ENCODE assay signal across 21 mouse cellular contexts in the genomic region with DNA sequence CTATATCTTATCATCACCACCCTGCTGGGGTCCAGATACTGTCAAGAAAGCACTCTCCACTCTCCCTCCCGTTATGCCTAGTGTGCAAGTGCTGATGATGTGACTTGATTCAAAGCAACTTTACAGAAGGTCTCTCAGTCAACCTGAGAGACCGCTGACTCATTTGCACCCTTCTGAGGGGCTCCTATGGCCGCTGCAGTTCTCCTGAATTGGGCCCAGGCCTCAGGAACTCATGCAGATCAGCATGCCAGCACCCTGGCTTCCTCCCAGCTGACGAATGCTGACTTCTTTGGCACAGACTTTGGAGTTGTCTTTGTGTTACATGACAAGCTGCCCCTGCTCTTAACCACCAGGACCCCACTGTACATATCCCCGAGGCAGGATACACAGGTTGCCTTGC. TPM values are rescaled to one million over a fixed set of nuclear protein-coding genes. Genes with fewer than 3 reads are reported as not detected.
"Had no signal": no experiment of that assay in that cellular context is flagged by ENCODE, and none has a peak within 500 bp of the region (broad histone marks: within the 10 kb centered on the region; RNA-seq: fewer than 3 reads in every experiment).

No protein-coding gene starts in this region.

- H3K4me1 ChIP-seq: stomach, embryonic 15.5 days had no signal

- H3K36me3 ChIP-seq: neural tube, embryonic 13.5 days; neural tube, embryonic 15.5 days; stomach, embryonic 15.5 days had no signal

- H3K4me3 ChIP-seq: neural tube, embryonic 13.5 days; neural tube, embryonic 15.5 days; stomach, embryonic 15.5 days had no signal

- H3K4me2 ChIP-seq: neural tube, embryonic 13.5 days; neural tube, embryonic 15.5 days; stomach, embryonic 15.5 days had no signal

- H3K9ac ChIP-seq: neural tube, embryonic 13.5 days; neural tube, embryonic 15.5 days; stomach, embryonic 15.5 days had no signal

- H3K27ac ChIP-seq: neural tube, embryonic 13.5 days; neural tube, embryonic 15.5 days; stomach, embryonic 15.5 days; stomach, postnatal 0 days had no signal

- DNase-seq: retina, postnatal 1 day; right cerebral cortex, adult 18-20 months; right cerebral cortex, postnatal 14 days; right cerebral cortex, postnatal 25 days; right cerebral cortex, postnatal 4 days; spleen, adult 18-20 months; thymus, adult 18-20 months; thymus, adult 2 months; thymus, postnatal 14 days; thymus, postnatal 25 days; thymus, postnatal 36 days; thymus, postnatal 4 days had no signal

- H3K9me3 ChIP-seq: neural tube, embryonic 13.5 days; neural tube, embryonic 15.5 days; stomach, embryonic 15.5 days had no signal

- H3K27me3 ChIP-seq: neural tube, embryonic 13.5 days; neural tube, embryonic 15.5 days; stomach, embryonic 15.5 days had no signal

RNA-seq across cellular contexts. Expression of a gene that starts 28.9 kb away (rescaled TPM):
- polyA plus RNA-seq: neural tube, embryonic 13.5 days; neural tube, embryonic 14.5 days; neural tube, embryonic 15.5 days; small intestine, adult 2 months; stomach, embryonic 14.5 days; stomach, embryonic 15.5 days; stomach, embryonic 16.5 days; stomach, postnatal 0 days; urinary bladder, adult 2 months had no signal
